Mouse (Mus musculus): ENCODE measurements around the gene Cxcl17. TPM values are rescaled to one million over a fixed set of nuclear protein-coding genes. Genes with fewer than 3 reads are reported as not detected.

Gene Cxcl17
- polyA plus RNA-seq, 1 experiment from 2014 or later: 1.1 TPM

DNA sequence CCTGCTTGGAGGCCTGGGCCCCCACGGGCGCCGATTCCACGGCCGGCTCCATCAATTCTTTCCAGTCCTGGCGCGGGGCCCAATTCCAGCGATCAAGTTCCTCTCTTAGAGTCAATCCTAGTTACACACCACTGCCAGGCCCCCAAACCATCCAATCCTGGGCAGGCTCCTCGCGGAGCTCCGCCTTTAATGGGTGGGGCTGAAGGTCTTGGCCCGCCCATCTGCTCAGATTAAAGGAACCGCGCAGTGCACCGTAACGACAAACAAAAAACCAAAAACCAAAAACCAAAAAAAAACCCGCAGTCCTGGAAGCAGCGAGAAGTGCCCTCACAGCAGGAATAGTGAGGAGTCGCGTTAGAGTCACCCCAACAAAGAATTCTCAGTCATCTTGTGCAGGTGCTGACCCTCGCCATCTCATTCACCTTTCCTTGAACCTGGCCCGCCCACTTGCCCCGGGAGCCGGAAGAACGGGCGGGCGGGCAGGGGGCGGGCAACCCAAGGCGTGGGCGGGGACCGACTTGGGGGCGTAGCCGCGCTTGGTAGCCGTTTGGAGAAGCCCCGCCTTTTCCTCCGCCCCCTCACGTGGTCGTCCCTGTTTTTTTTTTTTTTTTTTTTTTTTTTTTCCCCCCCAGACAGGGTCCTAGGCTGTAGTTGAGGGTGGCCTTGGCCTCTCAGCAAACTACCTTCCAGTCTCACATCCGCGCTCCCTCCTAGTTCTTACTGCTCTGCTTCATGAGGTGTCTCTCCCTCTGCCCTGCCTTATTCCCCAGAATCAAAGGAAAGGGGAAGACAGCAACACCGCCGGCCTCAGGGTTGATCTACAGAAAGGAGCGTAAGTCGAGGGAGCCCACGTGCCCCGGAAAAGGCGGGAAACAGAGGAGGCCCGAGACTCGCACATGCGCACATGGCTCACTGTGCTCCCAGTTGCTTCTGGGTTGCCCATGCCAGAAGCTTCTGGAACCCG is 16.8 kb downstream of the Cxcl17 start:
- H3K36me3 ChIP-seq (ENCODE audit: control insufficient read depth, insufficient read depth, low read length): no peaks in the 10 kb centered on the region
- peak overlapping the region; percentile 61 for H3K4me2 ChIP-seq (ENCODE audit: low read length)
- WGBS: 7% methylated on average over 42 of the region's 52 CpGs
- H3K27me3 ChIP-seq (replicated peaks; ENCODE audit: control insufficient read depth, insufficient read depth, low read length): no peaks in the 10 kb centered on the region
- peak overlapping the region; percentile 73 for H3K4me3 ChIP-seq (ENCODE audit: low read length)
- ATAC-seq: peak; percentile 96
- H3K4me1 ChIP-seq (ENCODE audit: control insufficient read depth, insufficient read depth, low read depth, low read length): peaks cover 25% of the 10 kb centered on the region
- H3K9me3 ChIP-seq (ENCODE audit: control insufficient read depth, low read length): no peaks in the 10 kb centered on the region
- H3K27ac ChIP-seq (ENCODE audit: low read depth, low read length): peak overlapping the region; percentile 76
- H3K9ac ChIP-seq (ENCODE audit: low read depth, low read length): peak overlapping the region; percentile 74

DNA sequence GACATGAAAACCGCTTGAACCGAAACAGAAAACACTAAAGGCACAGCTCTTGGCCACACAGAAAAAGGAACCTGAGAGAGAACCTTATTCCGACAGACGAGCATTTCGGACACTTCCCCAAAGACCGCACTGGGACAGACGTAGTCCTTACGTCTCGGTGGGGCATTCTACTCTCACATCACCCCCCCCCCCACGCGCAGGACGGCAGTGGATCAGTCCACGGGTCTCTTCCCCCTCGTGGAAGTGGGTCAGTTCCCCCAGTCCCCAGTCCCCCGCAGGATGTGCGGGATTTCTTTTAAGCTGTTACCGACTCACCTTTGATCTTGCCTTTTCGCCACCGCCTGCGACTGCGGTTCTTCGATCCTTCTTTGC is 17.5 kb downstream of the Cxcl17 start:
- no peaks in the 10 kb centered on the region for H3K36me3 ChIP-seq (ENCODE audit: control insufficient read depth, insufficient read depth, low read length)
- no peaks in the 10 kb centered on the region for H3K27me3 ChIP-seq (replicated peaks; ENCODE audit: control insufficient read depth, insufficient read depth, low read length)
- WGBS: 1% methylated on average over 22 of the region's 22 CpGs
- peaks cover 28% of the 10 kb centered on the region for H3K4me1 ChIP-seq (ENCODE audit: control insufficient read depth, insufficient read depth, low read depth, low read length)
- ATAC-seq: peak; percentile 64
- peak overlapping the region; percentile 61 for H3K4me2 ChIP-seq (ENCODE audit: low read length)
- H3K27ac ChIP-seq (ENCODE audit: low read depth, low read length): peak overlapping the region; percentile 76
- H3K4me3 ChIP-seq (ENCODE audit: low read length): peak overlapping the region; percentile 73
- H3K9me3 ChIP-seq (ENCODE audit: control insufficient read depth, low read length): no peaks in the 10 kb centered on the region
- peak overlapping the region; percentile 74 for H3K9ac ChIP-seq (ENCODE audit: low read depth, low read length)

DNA sequence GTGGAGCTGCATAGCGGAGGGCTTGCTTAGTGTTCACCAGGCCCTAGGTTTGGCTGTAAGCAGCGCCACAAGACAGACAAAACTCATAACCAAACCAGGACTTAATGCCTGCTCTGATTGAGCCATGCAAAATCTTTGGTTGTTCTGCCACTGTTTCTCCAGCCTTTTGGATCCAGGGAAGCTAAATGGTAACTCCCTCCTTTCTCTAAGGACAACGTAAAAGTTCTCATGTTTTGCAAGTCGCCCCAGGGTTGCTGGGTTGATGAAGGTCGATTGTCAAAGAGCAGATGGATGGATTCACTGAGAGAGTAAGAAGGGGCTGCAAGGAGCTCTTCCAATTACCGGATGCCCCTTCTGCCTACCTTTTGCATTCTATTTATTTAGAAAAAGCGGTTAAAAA is 17.9 kb downstream of the Cxcl17 start:
- H3K4me1 ChIP-seq (ENCODE audit: control insufficient read depth, insufficient read depth, low read depth, low read length): peaks cover 33% of the 10 kb centered on the region
- no peaks in the 10 kb centered on the region for H3K36me3 ChIP-seq (ENCODE audit: control insufficient read depth, insufficient read depth, low read length)
- peak overlapping the region; percentile 74 for H3K9ac ChIP-seq (ENCODE audit: low read depth, low read length)
- peak overlapping the region; percentile 61 for H3K4me2 ChIP-seq (ENCODE audit: low read length)
- no peaks in the 10 kb centered on the region for H3K9me3 ChIP-seq (ENCODE audit: control insufficient read depth, low read length)
- H3K27me3 ChIP-seq (replicated peaks; ENCODE audit: control insufficient read depth, insufficient read depth, low read length): no peaks in the 10 kb centered on the region
- 11% methylated on average over 7 of the region's 7 CpGs for WGBS
- ATAC-seq: no peak
- H3K27ac ChIP-seq (ENCODE audit: low read depth, low read length): peak overlapping the region; percentile 76
- peak overlapping the region; percentile 73 for H3K4me3 ChIP-seq (ENCODE audit: low read length)

DNA sequence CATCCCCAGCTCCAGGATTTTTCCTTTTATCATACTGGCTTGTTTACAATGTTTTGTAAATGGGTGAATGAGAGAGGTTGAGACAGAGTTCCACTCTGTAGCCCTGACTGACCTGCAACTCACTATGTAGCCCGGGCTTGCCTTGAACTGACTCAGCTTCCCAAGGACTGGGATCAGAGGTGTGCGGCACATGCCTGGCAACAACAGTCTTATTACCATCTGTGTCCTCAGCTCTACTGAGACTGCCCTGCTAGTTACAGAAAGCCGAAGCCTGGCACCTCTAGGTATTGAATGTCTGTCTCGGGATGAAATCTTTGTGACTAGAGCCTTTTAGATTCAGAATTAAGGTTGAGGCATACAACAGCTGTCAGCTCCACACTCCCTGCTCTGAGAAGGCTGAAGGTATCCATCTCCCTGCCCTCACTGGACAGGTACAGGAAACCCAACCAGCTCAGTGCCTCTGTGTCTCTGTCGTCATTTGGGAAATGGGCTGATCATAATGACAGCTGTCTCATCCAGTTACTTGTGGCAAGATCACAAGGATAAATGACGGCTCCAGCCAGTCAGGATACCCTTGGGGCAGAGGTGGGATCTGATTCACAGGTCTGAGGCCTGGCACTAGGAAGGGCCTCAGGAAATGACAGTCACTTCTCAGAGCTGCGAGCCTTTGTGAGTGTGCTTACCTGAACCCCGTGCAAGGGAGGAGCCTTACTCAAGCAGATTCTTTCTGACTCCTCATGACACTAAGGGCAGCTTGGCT is 19.1 kb downstream of the Cxcl17 start:
- WGBS: 68% methylated on average over 8 of the region's 8 CpGs
- H3K9ac ChIP-seq (ENCODE audit: low read depth, low read length): 0 out of 2 replicates have a peak overlapping the region, but pooled peaks have one; percentile 13
- no peaks in the 10 kb centered on the region for H3K27me3 ChIP-seq (replicated peaks; ENCODE audit: control insufficient read depth, insufficient read depth, low read length)
- no peaks in the 10 kb centered on the region for H3K9me3 ChIP-seq (ENCODE audit: control insufficient read depth, low read length)
- no peak overlapping the region for H3K27ac ChIP-seq (ENCODE audit: low read depth, low read length)
- no peak for ATAC-seq
- H3K36me3 ChIP-seq (ENCODE audit: control insufficient read depth, insufficient read depth, low read length): no peaks in the 10 kb centered on the region; the same call in 1 of the 2 replicates
- H3K4me1 ChIP-seq (ENCODE audit: control insufficient read depth, insufficient read depth, low read depth, low read length): peaks cover 36% of the 10 kb centered on the region
- H3K4me2 ChIP-seq (ENCODE audit: low read length): peak overlapping the region; percentile 61
- H3K4me3 ChIP-seq (ENCODE audit: low read length): 0 out of 2 replicates have a peak overlapping the region, but pooled peaks have one; percentile 73

DNA sequence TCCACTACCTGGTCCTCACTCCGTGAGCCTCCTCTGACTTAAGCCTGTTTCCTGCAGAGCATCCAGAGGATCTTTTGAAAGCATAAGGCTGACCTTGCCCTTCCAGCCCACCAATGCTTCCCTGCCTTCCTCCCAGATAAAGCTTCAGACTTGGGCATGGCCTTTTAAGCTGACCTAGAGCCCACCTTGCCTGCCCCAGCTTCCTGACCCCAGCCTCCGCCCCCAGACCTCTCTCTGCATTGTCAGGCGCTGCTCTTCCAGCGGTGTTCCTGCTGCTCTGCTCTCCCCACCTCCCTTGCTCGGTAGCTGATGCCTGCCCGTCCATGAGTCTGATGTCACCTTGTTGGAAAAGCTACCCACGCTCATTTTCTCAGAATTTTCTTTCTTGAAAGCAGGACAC is 19.8 kb downstream of the Cxcl17 start:
- H3K4me2 ChIP-seq (ENCODE audit: low read length): no peak overlapping the region
- 40% methylated on average over 7 of the region's 7 CpGs for WGBS
- peaks cover 3% of the 10 kb centered on the region for H3K36me3 ChIP-seq (ENCODE audit: control insufficient read depth, insufficient read depth, low read length)
- H3K27ac ChIP-seq (ENCODE audit: low read depth, low read length): no peak overlapping the region
- H3K27me3 ChIP-seq (replicated peaks; ENCODE audit: control insufficient read depth, insufficient read depth, low read length): no peaks in the 10 kb centered on the region
- no peak overlapping the region for H3K9ac ChIP-seq (ENCODE audit: low read depth, low read length)
- H3K4me1 ChIP-seq (ENCODE audit: control insufficient read depth, insufficient read depth, low read depth, low read length): peaks cover 36% of the 10 kb centered on the region
- H3K9me3 ChIP-seq (ENCODE audit: control insufficient read depth, low read length): no peaks in the 10 kb centered on the region
- no peak overlapping the region for H3K4me3 ChIP-seq (ENCODE audit: low read length)
- no peak for ATAC-seq

DNA sequence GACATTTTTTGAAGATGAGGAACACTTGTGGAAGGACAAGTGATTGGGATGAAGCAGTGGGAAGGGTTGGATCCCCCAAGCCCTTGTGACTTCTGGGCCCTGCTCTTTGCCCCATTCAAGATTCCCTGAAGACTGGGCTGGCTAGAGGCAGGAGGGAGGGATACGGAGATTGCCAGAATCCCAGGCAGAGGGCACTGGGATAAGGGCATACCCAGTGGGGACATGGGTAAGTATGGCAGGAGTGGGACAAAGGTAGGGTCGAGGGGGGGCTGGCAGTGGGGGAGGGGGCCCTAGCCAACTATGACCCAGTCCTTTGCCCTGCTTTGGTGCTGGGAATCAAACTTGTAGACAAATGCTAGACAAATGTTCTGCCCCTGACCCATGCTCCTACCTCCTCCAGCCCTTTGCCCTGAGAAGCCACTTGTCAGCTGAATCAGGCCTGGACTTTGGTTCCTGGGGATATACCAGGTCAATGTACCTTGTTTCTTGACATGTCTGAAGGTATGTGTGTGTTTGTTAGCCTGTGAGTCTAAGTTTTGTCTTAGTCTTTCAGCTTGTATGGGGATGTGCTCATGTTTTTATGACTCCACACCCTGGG is 20.7 kb downstream of the Cxcl17 start:
- no peak for ATAC-seq
- peaks cover 36% of the 10 kb centered on the region for H3K4me1 ChIP-seq (ENCODE audit: control insufficient read depth, insufficient read depth, low read depth, low read length)

DNA sequence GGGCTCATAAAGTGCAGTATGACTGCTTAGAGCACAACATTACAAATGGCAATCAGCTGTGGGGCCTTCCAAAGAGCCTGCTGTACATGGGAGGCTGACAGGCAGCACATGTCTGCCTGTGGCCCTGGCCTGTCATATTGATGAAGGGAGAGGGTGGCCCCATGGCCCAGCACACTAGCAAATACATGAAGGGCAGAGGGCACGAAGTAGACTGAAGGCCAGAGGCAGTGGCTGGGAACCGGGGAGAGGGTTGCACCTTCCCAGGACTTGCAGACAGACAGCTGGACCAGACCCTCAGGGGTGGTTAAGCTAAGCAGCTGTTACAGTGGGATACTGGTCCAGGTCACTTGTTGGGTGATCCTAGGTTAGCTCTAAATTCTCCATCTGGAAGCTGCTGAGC is 21.7 kb downstream of the Cxcl17 start:
- peaks cover 33% of the 10 kb centered on the region for H3K4me1 ChIP-seq (ENCODE audit: control insufficient read depth, insufficient read depth, low read depth, low read length)
- no peaks in the 10 kb centered on the region for H3K9me3 ChIP-seq (ENCODE audit: control insufficient read depth, low read length)
- 50% methylated on average over 2 of the region's 2 CpGs for WGBS
- H3K36me3 ChIP-seq (ENCODE audit: control insufficient read depth, insufficient read depth, low read length): peaks cover 9% of the 10 kb centered on the region
- H3K27me3 ChIP-seq (replicated peaks; ENCODE audit: control insufficient read depth, insufficient read depth, low read length): no peaks in the 10 kb centered on the region
- no peak overlapping the region; the same call in 1 of the 2 replicates for H3K9ac ChIP-seq (ENCODE audit: low read depth, low read length)
- H3K4me3 ChIP-seq (ENCODE audit: low read length): no peak overlapping the region
- H3K27ac ChIP-seq (ENCODE audit: low read depth, low read length): no peak overlapping the region
- ATAC-seq: no peak
- H3K4me2 ChIP-seq (ENCODE audit: low read length): no peak overlapping the region

More for the DNA sequence above, 20.7 kb downstream of the Cxcl17 start:
- H3K36me3 ChIP-seq (ENCODE audit: control insufficient read depth, insufficient read depth, low read length): peaks cover 9% of the 10 kb centered on the region
- no peak overlapping the region for H3K9ac ChIP-seq (ENCODE audit: low read depth, low read length)
- H3K27me3 ChIP-seq (replicated peaks; ENCODE audit: control insufficient read depth, insufficient read depth, low read length): no peaks in the 10 kb centered on the region
- H3K4me2 ChIP-seq (ENCODE audit: low read length): no peak overlapping the region
- WGBS: 82% methylated on average over 2 of the region's 2 CpGs
- H3K9me3 ChIP-seq (ENCODE audit: control insufficient read depth, low read length): no peaks in the 10 kb centered on the region
- H3K4me3 ChIP-seq (ENCODE audit: low read length): no peak overlapping the region
- no peak overlapping the region for H3K27ac ChIP-seq (ENCODE audit: low read depth, low read length)

DNA sequence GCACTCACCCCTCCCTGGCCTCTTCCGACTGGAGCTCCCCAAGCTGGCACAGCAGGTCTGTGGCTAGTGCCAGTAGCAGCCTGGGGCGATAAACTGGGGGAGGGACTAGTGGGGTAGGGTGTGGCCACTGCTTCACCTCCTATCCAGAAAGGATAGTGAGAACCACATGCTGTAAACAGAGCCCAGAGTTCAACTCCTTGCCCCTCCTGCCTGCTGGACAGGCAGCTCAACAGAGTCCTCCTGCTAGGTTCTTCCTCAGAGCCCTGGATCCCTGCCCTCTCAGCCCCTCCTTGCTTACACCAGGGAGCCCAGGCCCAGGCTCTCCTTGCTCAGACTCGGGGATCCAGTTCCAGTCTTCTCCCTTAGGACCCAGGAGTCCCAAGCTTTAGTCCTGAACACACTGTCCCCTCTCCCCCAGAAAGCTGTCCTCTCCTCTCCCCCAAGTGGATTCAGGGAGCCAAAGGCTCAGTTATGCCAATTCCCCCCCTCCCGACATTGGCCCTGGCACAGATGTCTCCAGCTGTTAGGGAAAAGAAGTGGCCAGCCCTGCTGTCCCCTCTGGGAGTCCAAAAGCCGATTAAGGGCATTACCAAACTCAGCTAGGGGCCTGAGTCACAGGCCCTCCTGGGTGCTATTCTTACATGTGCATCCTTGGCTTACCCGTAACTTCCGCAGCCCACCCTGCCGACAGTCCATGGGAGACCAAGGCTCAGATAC is 22.5 kb downstream of the Cxcl17 start:
- H3K27ac ChIP-seq (ENCODE audit: low read depth, low read length): 0 out of 2 replicates have a peak overlapping the region, but pooled peaks have one; percentile 3
- peak overlapping the region; percentile 15; the same call in 1 of the 2 replicates for H3K9ac ChIP-seq (ENCODE audit: low read depth, low read length)

More for the DNA sequence above, 22.5 kb downstream of the Cxcl17 start:
- Histone ChIP-seq H3K4me3 (ENCODE audit: low read length) (no peak overlapping the region), H3K36me3 (ENCODE audit: control insufficient read depth, insufficient read depth, low read length) (peaks cover 9% of the 10 kb centered on the region), H3K4me2 (ENCODE audit: low read length) (no peak overlapping the region), H3K27me3 (replicated peaks; ENCODE audit: control insufficient read depth, insufficient read depth, low read length) (no peaks in the 10 kb centered on the region), H3K4me1 (ENCODE audit: control insufficient read depth, insufficient read depth, low read depth, low read length) (peaks cover 36% of the 10 kb centered on the region), H3K9me3 (ENCODE audit: control insufficient read depth, low read length) (no peaks in the 10 kb centered on the region)
- no peak for ATAC-seq
- WGBS: 41% methylated on average over 8 of the region's 8 CpGs

All from hindbrain, embryonic 16.5 days (tissue).